Mouse (Mus musculus) WW6 (cell line): ENCODE data around the gene Zhx3.

Source experiments
- DNase-seq: peaks from one replicate; pipeline ENCODE4 v3.0.0-alpha.2; 2013; ENCODE audit warnings: low read depth, low spot score

Gene Zhx3

DNA sequence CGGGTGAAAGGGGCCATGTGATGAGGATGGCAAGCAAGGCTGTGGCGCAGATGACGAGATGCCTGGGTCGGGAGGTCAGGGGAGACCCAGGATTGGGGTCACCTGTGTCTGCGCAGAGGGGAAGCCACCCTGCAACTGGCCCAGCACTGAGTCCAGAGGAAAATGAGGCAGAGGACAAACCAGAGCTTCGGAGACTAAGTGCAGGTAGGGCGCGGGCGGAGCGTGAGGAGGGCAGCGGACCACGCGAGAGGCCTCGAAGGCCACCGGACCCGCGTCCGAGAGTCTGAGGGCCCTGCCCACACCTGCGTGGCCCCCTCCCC, 142.0 kb downstream of the Zhx3 start:
- DNase-seq: no peak

DNA sequence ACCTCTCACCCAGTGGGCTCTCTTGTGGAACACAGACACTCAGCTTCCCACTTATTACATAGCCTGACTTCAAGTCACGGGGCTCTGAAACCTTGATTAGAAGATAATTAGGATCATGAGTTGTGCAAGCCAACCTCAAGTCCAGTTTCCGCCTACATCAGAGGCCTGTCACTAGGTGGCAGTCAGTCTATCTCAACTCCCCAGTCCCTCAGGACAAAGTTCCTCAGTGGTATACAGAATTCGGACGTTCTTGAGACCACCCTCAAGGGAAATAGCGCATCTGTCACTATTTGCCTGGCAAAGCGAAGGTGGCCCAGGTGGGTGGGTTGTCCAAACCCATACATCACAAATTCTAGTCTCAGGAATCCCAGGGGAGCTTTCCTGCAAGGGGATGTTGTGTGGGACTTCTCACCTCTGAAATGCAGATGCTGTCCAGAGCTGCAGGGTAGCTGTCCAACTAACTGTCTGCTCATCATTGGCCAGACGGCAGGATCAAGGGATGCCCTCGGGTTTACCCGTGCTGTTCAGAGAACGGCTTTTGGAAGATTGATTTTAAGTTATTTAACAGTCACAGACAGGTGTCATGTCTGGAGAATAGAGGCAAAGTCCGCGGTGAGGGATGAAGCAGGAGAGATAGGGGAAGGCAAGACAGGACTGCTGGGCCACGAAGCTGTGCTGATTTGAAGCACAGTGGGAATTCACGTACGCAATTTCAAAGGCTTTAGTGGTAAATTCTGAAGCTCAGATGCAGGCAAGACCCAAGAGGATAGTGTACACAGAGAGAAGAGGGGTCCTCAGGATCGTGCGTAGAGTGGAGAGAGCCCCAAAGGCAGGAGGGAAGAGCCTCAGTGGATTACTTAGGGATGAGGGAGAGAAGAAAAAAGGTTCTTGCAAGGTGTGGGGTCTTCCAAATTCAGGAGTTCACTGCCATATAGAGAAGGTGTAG, 142.7 kb downstream of the Zhx3 start:
- DNase-seq: no peak

DNA sequence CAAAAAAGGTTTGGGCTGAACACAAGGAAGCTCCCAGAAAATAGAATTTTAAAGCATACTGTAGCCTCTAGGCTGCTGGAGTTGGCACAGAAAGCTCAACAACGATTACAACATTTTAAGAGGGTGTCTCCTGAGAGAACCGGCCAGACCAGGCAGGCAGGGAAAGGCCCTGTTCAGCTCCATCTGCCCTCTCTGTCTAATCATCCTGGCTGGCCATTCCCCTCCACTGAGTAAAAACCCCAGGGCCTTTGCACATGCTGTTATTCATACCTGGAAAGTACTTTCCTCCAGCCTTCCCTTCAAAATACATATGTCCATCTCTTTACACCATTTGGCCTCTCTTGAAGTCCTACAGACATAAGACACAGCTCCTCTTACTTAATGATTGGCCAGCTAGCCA, 143.4 kb downstream of the Zhx3 start:
- no peak for DNase-seq

DNA sequence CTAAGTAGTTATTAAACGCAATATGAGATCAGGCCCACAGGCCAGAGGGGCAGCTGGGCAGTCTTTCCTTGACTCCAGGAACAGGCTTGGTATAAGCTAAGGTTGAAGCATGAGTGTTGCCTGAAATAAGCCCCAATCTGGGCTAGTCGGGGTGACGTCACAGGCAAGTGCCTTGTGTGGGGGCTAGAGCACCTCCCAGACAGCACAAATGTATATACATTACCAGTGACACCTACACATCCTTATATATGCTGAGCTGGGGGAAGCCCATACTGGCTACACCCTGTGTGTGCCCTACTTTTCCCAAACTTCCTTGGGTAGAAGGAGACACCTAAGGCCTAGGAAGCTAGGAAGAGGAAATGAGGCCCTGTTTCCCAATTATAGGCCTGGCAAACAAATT, 143.8 kb downstream of the Zhx3 start:
- no peak for DNase-seq

DNA sequence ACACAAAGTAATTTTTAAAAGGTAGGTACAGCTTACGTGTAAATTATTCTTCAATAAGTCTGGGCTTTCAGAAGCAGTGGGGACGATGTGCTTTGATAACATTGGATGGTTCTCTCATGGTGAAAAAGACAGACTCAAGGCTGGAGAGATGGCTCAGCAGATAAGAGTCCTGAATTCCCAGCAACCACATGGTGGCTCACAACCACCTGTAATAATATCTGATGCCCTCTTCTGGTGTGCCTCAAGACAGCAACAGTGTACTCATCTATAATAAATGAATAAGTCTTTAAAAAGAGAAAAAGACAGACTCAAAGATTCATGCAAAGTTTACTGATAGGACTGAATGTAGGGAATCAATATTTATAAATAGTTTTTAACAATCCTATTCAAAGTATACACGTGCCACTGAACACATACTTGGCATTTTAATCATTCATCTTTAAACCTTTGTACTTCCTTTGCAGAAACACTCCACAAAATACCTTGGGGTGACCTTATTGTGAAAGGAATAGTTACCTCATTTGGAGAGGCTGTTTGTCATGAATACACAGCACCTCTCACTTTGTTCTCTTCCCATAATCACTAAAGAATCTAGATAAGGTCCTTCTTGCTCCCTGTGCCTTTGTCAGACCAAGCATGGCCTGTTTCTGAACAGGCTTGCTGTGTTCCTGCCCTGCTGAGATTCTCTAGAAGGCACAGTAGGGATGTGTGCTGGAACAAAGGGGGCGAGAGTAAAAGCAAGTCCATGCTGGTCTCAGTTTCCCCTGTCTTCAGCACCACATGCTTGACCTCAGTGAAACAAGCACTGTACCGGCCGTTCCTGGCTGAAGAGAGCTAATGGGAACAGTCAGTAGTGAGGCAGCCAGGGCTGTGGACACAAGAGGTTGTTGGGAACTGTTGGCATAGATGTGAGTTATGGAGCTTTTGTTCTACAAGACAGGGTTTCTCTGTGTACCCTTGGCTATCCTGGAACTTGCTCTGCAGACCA, 146.6 kb downstream of the Zhx3 start:
- no peak for DNase-seq

DNA sequence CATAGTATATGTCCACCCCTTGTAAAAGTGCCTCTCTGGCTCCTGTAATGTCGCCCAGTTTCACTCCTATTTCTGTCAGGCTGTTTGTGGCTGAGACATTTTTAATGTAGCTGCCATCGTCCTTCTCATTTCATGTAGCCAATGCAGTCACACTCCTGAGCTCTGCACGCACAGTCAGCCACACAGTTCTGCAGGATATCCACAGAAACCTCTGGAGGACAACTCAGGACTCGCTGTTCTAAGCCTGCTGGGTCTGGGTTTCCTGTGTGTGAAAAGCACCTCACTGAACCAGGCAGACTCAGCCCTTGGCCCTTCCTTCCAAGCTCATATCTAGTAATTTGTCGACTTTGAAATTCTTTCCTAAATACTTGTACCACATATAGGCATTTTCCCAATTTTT, 148.3 kb downstream of the Zhx3 start:
- no peak for DNase-seq

DNA sequence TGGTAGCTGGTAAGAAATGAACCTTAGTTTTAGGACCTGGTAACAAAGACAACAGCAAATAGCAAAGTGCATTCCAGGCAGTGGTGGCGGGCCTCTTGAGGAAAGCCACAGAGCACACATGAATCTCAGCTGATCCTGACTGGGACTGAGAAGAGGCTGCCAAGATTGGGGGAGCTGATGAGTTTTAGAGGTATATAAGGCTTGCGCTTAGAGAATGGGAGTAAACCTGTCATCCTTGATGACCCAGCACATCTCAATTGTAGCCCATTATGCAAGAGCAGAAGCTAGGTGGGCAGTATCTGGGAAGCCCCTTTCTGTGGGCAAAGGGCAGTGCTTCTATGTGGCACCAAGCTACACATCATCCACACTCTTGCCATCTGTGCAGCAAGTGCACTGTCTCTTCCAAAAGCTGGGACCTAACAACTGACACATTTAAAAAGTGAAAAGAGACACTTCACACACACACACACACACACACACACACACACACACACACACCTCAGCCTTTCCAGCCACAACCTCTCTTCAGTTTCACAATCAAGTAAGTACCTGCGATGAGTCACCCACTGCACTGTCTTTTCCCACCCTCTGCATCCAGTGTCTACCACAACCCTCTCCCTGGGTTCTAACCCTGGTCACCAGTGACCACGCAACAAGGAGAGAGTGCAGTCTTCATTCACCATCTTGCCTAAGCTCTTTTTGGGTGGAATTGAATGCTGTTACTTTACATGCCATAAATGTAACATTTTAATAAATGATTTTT, 149.0 kb downstream of the Zhx3 start:
- DNase-seq: no peak

DNA sequence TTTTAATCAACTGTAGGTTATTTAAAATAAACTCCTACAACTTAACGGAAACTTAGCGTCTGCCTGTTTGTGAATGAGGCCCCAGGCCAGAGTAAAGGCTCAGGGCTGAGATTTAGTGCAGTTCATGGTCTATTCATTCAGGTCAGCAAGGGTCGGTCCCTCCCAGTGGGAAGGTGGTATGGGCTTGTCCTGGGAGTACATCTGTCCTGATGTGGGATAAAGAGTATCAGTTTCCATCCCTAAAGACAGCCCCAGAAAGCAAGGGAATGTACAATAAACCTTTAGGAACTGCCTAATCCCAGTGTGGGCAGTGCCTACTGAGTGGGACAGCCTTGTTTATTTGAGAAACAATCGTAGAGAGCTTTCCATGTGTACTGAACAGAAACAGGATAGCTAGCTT, 150.1 kb downstream of the Zhx3 start:
- DNase-seq: no peak

DNA sequence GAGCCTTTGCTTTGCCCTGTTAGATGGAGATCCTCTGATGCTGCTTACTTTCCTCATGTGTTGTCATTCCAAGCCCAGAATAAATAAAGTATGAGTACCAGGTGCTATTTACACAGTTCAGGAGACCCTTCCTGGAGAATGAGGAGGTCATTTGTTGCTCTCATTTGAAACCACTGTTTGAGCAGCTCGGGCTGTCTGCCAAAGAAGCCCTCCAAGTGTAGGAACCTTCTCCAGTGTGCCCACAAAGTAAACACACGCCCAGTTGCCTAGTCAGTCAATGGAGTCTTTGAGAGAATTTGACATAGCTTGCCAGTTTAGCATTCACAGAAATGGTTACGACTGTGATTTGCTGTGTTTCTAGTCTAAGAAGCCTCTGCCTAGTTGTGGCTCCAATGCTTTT, 154.0 kb downstream of the Zhx3 start:
- DNase-seq: no peak

DNA sequence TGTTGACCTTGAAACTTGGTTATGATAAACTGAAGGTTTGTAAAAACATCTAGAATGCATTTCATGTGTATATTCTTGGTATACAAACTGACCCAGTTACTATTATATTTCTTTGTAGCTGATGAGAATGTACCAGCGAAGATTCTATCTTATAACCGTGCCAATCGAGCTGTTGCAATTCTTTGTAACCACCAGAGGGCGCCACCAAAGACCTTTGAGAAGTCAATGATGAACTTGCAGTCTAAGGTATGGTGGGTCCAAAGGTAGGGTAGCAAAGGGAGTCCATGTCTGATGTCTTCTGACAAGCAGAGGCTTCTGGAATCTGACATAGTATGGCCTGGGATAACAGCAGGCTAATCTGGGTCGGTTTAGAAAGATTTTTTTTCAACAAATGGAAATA, 155.5 kb downstream of the Zhx3 start:
- no peak for DNase-seq

DNA sequence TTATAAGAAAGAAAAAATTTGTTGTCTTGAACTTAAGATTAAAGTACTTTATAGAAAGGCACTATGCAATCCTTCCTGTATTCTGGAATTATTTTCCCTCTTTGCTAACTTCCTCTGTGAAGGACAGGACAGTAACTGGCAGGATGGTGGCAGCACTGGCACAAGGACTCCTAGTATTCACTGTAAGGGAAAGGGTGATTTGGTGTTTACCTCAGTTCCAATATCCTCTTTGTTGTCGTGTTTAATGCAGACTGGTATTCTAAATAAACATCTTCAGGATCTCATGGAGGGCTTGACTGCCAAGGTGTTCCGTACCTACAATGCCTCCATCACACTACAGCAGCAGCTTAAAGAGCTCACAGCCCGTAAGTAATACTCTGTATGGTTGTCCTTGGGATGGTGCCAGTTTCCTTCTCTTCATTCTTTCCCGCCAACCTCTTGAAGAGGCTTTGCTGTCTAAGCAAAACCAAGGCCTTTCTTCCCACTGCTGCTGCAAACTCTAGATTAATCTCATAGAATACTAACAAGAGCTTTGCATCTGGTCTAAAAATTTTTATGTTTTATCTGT, 157.3 kb downstream of the Zhx3 start:
- no peak for DNase-seq

DNA sequence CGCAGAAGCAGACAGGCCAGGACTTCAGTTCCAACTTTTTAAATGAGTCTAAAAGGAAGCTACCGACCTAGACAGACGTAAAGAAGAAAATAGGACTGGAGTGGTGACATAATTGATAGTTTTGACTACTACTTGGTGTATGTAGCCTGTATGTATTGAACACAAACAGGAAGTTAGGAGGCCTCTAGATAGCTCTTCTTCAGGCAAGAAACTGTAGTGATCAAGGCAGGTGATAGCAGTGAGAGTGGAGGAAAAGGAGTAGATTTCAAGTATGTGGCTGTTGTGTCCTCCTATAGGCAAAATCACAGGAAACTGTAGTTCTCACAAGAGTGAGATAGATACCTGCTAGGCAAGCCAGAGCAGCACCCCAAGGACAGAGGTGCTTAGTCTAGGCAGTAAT, 165.1 kb downstream of the Zhx3 start:
- no peak for DNase-seq

DNA sequence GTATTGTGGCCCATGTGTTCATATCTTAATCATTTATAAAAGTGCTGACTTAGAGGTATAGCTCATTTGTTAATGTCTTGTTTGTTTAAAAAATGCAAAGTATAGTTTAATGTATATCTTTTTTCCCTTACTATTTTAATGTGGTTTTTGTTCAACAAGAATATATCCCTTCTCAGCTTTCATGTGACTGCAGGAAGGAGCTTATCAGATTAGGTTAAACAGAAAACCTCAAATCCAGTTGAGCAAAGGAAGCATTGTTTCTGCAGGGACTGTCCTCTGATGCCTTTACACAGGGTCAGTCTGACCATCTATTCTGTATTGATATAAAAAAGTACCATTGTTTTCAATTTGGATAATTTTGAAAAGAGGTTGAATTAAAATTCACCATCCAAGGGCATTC, 170.0 kb downstream of the Zhx3 start:
- DNase-seq: no peak

DNA sequence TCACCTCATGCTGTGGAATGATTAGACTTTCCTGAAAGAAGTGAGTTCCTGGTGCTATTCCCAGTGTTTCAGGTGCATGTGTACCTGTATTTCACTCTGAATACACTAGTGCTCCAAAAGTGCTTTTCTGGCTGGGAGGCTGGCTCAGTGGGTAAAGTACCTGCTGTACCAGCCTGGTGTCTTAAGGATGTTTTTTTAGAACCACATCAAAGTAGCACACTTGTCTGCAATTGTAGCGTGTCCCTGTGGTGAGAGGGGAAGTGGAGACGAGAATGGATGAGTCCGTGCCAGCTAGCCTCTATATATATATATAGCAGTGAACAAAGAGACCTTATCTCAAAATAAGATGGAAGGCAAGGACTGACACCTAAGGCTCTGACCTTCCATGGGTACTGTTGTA, 171.2 kb downstream of the Zhx3 start:
- no peak for DNase-seq

DNA sequence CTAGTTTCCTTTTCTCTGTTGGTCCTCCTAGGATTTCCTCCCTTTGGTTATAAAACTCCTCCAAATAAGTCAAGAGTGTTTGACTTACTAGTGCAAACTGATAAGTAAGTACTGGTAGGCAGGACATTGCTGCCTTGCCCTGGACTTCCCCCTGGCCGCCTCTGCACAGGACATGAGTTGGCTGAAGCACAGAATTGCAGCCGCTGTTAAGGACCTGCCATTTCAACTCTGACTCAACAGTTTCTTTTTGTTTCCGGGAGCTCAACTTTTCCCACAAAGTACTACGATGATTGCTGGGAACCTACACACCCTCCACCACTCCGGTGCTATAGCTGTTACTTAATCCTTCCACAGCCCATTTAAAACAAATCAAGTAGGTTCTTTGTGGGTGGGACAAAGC, 172.5 kb downstream of the Zhx3 start:
- no peak for DNase-seq
